Mouse (Mus musculus): ENCODE results near the gene Alox5. TPM values are rescaled to one million over a fixed set of nuclear protein-coding genes. Genes with fewer than 3 reads are reported as not detected.

Gene Alox5
- 0.52 TPM for polyA plus RNA-seq (2014; fragmentation: Illumina TruSeq; extraction: RNeasy Lipid Tissue Mini Kit (QIAGEN cat#74804); ENCODE audit: low read depth, low replicate concordance)

DNA sequence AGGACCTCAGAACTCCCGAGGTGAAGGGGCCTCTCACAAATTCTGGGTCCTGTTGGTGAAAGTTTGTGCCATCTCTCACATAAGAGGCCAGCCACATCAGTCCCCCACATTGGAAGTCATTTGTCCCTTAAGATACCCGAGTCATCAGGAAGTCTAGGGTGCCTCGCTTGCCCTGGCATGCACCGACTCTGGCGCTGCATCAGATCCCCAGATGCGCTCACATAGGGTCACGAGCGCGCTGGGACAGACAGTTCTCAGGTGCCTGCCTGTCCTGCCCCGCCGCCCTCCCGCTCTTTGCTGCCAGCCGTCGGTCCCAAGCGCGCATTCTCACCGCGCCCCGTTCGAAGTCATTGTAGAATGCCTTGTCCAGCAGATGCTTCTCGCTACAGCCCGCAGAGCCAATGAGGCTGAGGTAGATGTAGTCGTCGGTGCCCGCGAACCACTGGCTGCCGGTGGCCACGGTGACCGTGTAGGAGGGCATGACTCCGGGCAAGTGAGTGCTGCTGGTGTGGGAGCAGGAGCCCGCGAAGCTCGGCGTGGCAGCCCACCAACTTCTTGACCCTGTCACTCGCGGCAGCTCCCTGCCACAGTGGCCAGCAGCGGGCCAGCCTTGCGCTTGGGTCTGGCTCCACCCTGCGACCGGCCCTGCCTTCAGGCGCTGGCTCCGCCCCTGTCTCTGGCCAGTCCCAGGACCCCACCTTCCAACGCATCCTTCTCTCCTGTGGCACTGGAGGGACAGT lies at the start of gene Alox5:
Alox5 (minus strand) TSS at position 635 of the 740 bp plus-strand sequence.

DNA sequence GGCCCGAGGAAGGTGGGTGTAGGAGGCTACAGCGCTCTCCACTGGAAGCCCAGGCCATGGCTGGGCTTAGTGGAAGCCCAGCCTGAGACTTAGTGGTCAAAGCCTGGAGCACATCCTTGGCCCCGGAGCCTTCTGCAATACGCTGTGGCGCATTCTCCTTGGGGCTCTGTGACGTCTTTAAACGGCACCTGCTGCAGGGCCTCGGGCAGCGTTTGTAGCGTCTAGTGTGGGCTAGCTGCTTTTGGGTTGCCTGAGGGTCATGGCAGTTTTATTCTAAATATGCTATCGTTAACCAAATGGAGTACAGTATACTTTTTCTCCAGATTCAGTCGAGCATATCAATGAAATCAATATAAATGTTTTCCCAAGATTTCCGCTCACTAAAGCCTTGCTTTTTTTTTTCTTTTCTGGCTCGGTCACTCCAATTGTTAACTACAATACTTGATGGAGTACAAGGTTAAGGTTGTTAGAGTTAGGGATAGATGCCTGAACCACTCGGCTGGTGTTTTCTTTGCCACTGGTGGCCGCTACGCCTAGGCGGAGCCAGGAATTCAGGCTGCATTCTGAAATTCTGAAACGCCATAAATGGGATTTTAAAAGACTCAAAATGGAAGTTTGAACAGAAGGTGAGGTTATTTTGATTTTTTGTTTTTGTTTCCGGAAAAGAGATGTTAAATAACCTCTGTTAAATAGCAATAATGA lies 45.5 kb upstream of the Alox5 start, which contains the start of gene Olfr212:
Olfr212 (plus strand) TSS at position 215 of the 702 bp plus-strand sequence.

GRCm38 (mm10) chr6:116488791-116489190 lies 27.8 kb upstream of the Alox5 start, which contains the start of gene Olfr211:
Gene Olfr211 (plus strand): TSS chr6:116489091.

Other genes with a start within 250 kb of the Alox5 start
- gene Zfand4, start 197.0 kb downstream of the Alox5 start, polyA plus RNA-seq (2014; fragmentation: Illumina TruSeq; extraction: RNeasy Lipid Tissue Mini Kit (QIAGEN cat#74804); ENCODE audit: low read depth, low replicate concordance): 2.5 TPM
- 141 TPM for gene March8, start 123.2 kb downstream of the Alox5 start, polyA plus RNA-seq (2014; fragmentation: Illumina TruSeq; extraction: RNeasy Lipid Tissue Mini Kit (QIAGEN cat#74804); ENCODE audit: low read depth, low replicate concordance)
- gene Olfr211, start 27.9 kb upstream of the Alox5 start, polyA plus RNA-seq (2014; fragmentation: Illumina TruSeq; extraction: RNeasy Lipid Tissue Mini Kit (QIAGEN cat#74804); ENCODE audit: low read depth, low replicate concordance): not detected
- not detected for gene Olfr212, start 45.3 kb upstream of the Alox5 start, polyA plus RNA-seq (2014; fragmentation: Illumina TruSeq; extraction: RNeasy Lipid Tissue Mini Kit (QIAGEN cat#74804); ENCODE audit: low read depth, low replicate concordance)
- not detected for gene Olfr213, start 77.3 kb upstream of the Alox5 start, polyA plus RNA-seq (2014; fragmentation: Illumina TruSeq; extraction: RNeasy Lipid Tissue Mini Kit (QIAGEN cat#74804); ENCODE audit: low read depth, low replicate concordance)
- not detected for gene Gm5580, start 90.0 kb upstream of the Alox5 start, polyA plus RNA-seq (2014; fragmentation: Illumina TruSeq; extraction: RNeasy Lipid Tissue Mini Kit (QIAGEN cat#74804); ENCODE audit: low read depth, low replicate concordance)
- not detected for gene Olfr214, start 93.1 kb upstream of the Alox5 start, polyA plus RNA-seq (2014; fragmentation: Illumina TruSeq; extraction: RNeasy Lipid Tissue Mini Kit (QIAGEN cat#74804); ENCODE audit: low read depth, low replicate concordance)
- gene Olfr215, start 123.0 kb upstream of the Alox5 start, polyA plus RNA-seq (2014; fragmentation: Illumina TruSeq; extraction: RNeasy Lipid Tissue Mini Kit (QIAGEN cat#74804); ENCODE audit: low read depth, low replicate concordance): not detected
- 51.3 TPM for gene Zfp422, start 167.8 kb upstream of the Alox5 start, polyA plus RNA-seq (2014; fragmentation: Illumina TruSeq; extraction: RNeasy Lipid Tissue Mini Kit (QIAGEN cat#74804); ENCODE audit: low read depth, low replicate concordance)
- gene Depp1, start 189.4 kb upstream of the Alox5 start, polyA plus RNA-seq (2014; fragmentation: Illumina TruSeq; extraction: RNeasy Lipid Tissue Mini Kit (QIAGEN cat#74804); ENCODE audit: low read depth, low replicate concordance): 0.64 TPM
- gene Rassf4, start 212.8 kb upstream of the Alox5 start, polyA plus RNA-seq (2014; fragmentation: Illumina TruSeq; extraction: RNeasy Lipid Tissue Mini Kit (QIAGEN cat#74804); ENCODE audit: low read depth, low replicate concordance): 3.0 TPM

Data from adrenal gland, adult 10 weeks (tissue).